Mouse (Mus musculus) testis, postnatal 10 days (tissue): ENCODE data around the gene Aff2.

Experiments
- DNase-seq: peaks from one replicate; pipeline ENCODE4 v3.0.0; 2021; ENCODE audit warnings: low spot score

The Aff2 gene

GRCm38 (mm10) chrX:69744962-69745597 is 385.0 kb downstream of the Aff2 start:
- no peak for DNase-seq

GRCm38 (mm10) chrX:69801890-69802439 is 441.9 kb downstream of the Aff2 start:
- DNase-seq = no peak

GRCm38 (mm10) chrX:69802481-69802880 is 442.4 kb downstream of the Aff2 start:
- no peak for DNase-seq

- DNase-seq = no peak
These were observed 451.7 kb downstream of the Aff2 start for GRCm38 (mm10) chrX:69811798-69812197.

- DNase-seq = no peak
These were observed 455.0 kb downstream of the Aff2 start for GRCm38 (mm10) chrX:69815054-69815453.

- no peak for DNase-seq
These were observed 457.6 kb downstream of the Aff2 start for GRCm38 (mm10) chrX:69817679-69818078.

- DNase-seq = no peak
These were observed 458.1 kb downstream of the Aff2 start for GRCm38 (mm10) chrX:69818188-69818587.

GRCm38 (mm10) chrX:69867601-69868000 is 507.5 kb downstream of the Aff2 start:
- no peak for DNase-seq

GRCm38 (mm10) chrX:69891713-69892112 is 531.6 kb downstream of the Aff2 start:
- DNase-seq = no peak
